Mouse (Mus musculus): ENCODE data around the gene Slc4a11. TPM values are rescaled to one million over a fixed set of nuclear protein-coding genes. Genes with fewer than 3 reads are reported as not detected.
A peak's percentile ranks its signal among the peaks of the same experiment; 100 is the strongest.
"Not testable (repeated sequence)": the region's sequence is repeated elsewhere in the genome, so short reads cannot be mapped to it uniquely, and the experiment has no call there.

Slc4a11 gene
- polyA plus RNA-seq, 1 experiment from 2014 or later, result 1.4 TPM

- WGBS, result 97% methylated on average over 2 of the region's 2 CpGs
- Histone ChIP-seq H3K9me3 (no peaks in the 10 kb centered on the region), H3K27me3 (no peaks in the 10 kb centered on the region), H3K9ac (replicated peaks) (no peak overlapping the region), H3K4me2 (no peak overlapping the region), H3K4me1 (replicated peaks) (no peaks in the 10 kb centered on the region), H3K27ac (no peak overlapping the region), H3K36me3 (peaks cover 73% of the 10 kb centered on the region), H3K4me3 (replicated peaks) (no peak overlapping the region)
- no peak for ATAC-seq (ENCODE audit: insufficient number of reproducible peaks, insufficient read depth, low FRiP score, low TSS enrichment, low read depth)
Measured at GRCm38 (mm10) chr2:130653303-130653702, 44.0 kb downstream of the Slc4a11 start.

DNA sequence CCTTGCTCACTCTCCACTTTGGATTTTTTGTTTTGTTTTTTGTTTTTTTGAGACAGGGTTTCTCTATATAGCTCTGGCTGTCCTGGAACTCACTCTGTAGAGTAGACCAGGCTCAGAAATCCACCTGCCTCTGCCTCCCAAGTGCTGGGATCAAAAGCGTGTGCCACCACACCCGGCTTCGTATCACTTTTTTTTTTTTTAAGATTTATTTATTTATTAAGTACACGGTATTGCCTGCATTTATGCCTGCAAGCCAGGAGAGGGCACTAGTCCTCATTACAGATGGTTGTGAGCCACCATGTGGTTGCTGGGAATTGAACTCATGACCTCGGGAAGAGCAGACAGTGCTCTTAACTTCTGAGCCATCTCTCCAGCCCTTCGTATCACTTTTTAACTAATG, 48.3 kb downstream of the Slc4a11 start:
- H3K4me1 ChIP-seq (replicated peaks); H3K27ac ChIP-seq; H3K9me3 ChIP-seq; H3K27me3 ChIP-seq; H3K9ac ChIP-seq (replicated peaks); ATAC-seq (ENCODE audit: insufficient number of reproducible peaks, insufficient read depth, low FRiP score, low TSS enrichment, low read depth); H3K4me2 ChIP-seq; H3K4me3 ChIP-seq (replicated peaks): not testable (repeated sequence)
- WGBS, result 77% methylated on average over 6 of the region's 6 CpGs
- peaks cover 30% of the 10 kb centered on the region for H3K36me3 ChIP-seq

GRCm38 (mm10) chr2:130645198-130645597, 52.1 kb downstream of the Slc4a11 start:
- Histone ChIP-seq H3K4me3 (replicated peaks) (no peak overlapping the region), H3K9ac (replicated peaks) (no peak overlapping the region), H3K4me2 (no peak overlapping the region), H3K36me3 (peaks cover 4% of the 10 kb centered on the region; the same call in 1 of the 2 replicates), H3K27ac (no peak overlapping the region), H3K27me3 (peaks cover 17% of the 10 kb centered on the region), H3K9me3 (no peaks in the 10 kb centered on the region), H3K4me1 (replicated peaks) (peaks cover 11% of the 10 kb centered on the region)
- no peak for ATAC-seq (ENCODE audit: insufficient number of reproducible peaks, insufficient read depth, low FRiP score, low TSS enrichment, low read depth)
- WGBS, result 86% methylated on average over 4 of the region's 4 CpGs

- Histone ChIP-seq H3K4me3 (replicated peaks) (peak within 1 kb of the TSS; percentile 69), H3K9me3 (no peaks in the 10 kb centered on the region), H3K36me3 (no peaks in the 10 kb centered on the region), H3K4me2 (peak within 1 kb of the TSS; percentile 96), H3K27me3 (peaks cover 38% of the 10 kb centered on the region), H3K27ac (no peak within 1 kb of the TSS), H3K4me1 (replicated peaks) (peaks cover 15% of the 10 kb centered on the region), H3K9ac (replicated peaks) (peak within 1 kb of the TSS; percentile 69)
- peak; percentile 95 for ATAC-seq (ENCODE audit: insufficient number of reproducible peaks, insufficient read depth, low FRiP score, low TSS enrichment, low read depth)
- 3% methylated on average over 40 of the region's 40 CpGs for WGBS
Measured at GRCm38 (mm10) chr2:130642684-130643369, 54.5 kb downstream of the Slc4a11 start, which contains the start of gene Lzts3. Gene Lzts3 (minus strand): TSS chr2:130642803.

DNA sequence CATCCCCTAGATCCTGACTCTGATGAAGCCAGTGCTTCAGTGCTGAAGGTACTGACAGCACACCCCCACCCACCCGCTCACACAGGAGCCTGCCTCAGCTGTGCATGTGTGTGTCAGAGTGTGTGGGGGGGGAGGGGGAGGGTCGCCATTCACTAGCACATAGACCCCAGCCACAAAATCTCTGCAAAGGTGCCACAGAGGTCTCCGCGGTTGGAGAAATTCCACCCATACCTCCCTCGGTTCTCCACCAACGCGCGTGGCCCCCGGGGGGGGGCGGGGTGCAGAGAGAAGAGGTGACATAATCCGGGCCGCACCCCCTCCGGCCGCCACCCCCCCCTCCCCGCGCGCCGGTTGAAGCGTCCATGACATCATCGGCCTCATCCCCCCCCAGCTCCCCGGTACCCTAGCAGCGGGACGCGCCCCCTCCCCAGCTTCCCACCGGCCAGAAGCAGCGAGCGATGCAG, 55.1 kb downstream of the Slc4a11 start:
- H3K36me3 ChIP-seq, result no peaks in the 10 kb centered on the region
- no peak overlapping the region for H3K27ac ChIP-seq
- H3K9ac ChIP-seq (replicated peaks), result peak overlapping the region; percentile 69
- H3K4me1 ChIP-seq (replicated peaks), result peaks cover 15% of the 10 kb centered on the region
- peak overlapping the region; percentile 69 for H3K4me3 ChIP-seq (replicated peaks)
- H3K4me2 ChIP-seq, result peak overlapping the region; percentile 96
- H3K9me3 ChIP-seq, result no peaks in the 10 kb centered on the region
- 0% methylated on average over 11 of the region's 27 CpGs for WGBS
- ATAC-seq (ENCODE audit: insufficient number of reproducible peaks, insufficient read depth, low FRiP score, low TSS enrichment, low read depth), result peak; percentile 48; the same call in 1 of the 2 replicates
- H3K27me3 ChIP-seq, result peaks cover 44% of the 10 kb centered on the region

DNA sequence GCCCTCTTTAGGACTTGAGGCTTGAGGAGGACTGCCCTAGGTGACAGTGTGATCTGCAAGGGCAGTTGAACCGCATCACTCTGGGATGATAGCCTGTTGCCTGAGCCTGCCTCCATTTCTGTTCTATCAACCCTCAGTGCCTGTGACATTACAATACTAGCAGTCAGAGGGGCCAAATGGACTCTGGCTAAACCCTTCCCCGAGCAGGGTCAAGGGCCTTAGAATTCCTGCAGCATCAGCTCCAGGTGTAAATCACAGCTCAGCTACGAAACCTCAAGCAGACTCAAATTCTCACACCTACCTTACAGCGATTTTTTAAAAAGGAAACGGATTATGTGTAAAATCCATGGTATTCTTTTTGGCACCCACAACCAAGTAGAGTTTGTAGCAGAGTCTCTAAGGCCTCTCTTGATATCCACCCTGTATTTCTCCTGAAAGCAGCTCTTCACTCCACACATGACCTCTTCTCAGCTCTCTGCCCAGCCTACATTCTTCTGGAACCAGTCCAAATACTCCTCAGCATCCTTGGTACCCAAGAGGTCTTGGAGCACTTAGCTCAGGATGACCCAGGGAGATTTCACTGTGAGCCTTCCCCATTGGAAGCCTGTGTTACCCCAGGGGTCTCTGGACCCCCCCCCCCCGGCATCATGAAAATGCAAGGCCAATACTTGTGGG, 55.8 kb downstream of the Slc4a11 start:
- no peak for ATAC-seq (ENCODE audit: insufficient number of reproducible peaks, insufficient read depth, low FRiP score, low TSS enrichment, low read depth)
- Histone ChIP-seq H3K4me3 (replicated peaks) (peak overlapping the region; percentile 69), H3K9me3 (no peaks in the 10 kb centered on the region), H3K27ac (no peak overlapping the region), H3K9ac (replicated peaks) (peak overlapping the region; percentile 69; the same call in 1 of the 2 replicates), H3K36me3 (no peaks in the 10 kb centered on the region), H3K4me1 (replicated peaks) (peaks cover 15% of the 10 kb centered on the region), H3K27me3 (peaks cover 51% of the 10 kb centered on the region), H3K4me2 (peak overlapping the region; percentile 96)
- 32% methylated on average over 6 of the region's 6 CpGs for WGBS

DNA sequence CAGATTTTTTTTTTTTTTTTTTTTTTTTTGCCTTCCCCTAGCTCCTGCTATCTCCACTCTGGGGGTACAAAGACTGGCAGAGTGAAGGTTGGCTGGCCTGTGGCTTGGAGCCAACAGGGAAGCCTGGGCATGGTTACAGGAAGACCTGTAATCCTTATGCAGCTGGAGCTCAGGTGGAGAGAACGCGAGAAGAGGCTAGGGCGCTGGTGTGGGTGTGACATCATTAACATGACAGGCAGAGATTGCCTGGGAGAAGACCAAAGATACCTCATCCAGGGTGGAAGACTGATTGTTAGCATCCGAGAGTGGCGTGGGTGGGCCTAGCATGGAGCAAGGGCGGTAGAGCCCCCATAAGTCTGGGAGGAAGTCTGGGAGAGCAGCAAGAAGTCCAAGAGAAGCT, 58.0 kb downstream of the Slc4a11 start:
- peaks cover 73% of the 10 kb centered on the region for H3K27me3 ChIP-seq
- no peaks in the 10 kb centered on the region for H3K9me3 ChIP-seq
- no peak overlapping the region for H3K27ac ChIP-seq
- peaks cover 36% of the 10 kb centered on the region for H3K4me1 ChIP-seq (replicated peaks)
- H3K4me2 ChIP-seq, result no peak overlapping the region
- 68% methylated on average over 6 of the region's 6 CpGs for WGBS
- H3K9ac ChIP-seq (replicated peaks), result no peak overlapping the region
- H3K4me3 ChIP-seq (replicated peaks), result no peak overlapping the region
- no peaks in the 10 kb centered on the region for H3K36me3 ChIP-seq
- no peak for ATAC-seq (ENCODE audit: insufficient number of reproducible peaks, insufficient read depth, low FRiP score, low TSS enrichment, low read depth)

- Histone ChIP-seq H3K4me2 (no peak overlapping the region), H3K36me3 (no peaks in the 10 kb centered on the region), H3K9me3 (no peaks in the 10 kb centered on the region), H3K27ac (no peak overlapping the region), H3K4me1 (replicated peaks) (peaks cover 40% of the 10 kb centered on the region), H3K4me3 (replicated peaks) (no peak overlapping the region), H3K9ac (replicated peaks) (no peak overlapping the region), H3K27me3 (peaks cover 83% of the 10 kb centered on the region)
- ATAC-seq (ENCODE audit: insufficient number of reproducible peaks, insufficient read depth, low FRiP score, low TSS enrichment, low read depth), result no peak
- 26% methylated on average over 16 of the region's 16 CpGs for WGBS
Measured at GRCm38 (mm10) chr2:130638101-130638611, 59.2 kb downstream of the Slc4a11 start.

DNA sequence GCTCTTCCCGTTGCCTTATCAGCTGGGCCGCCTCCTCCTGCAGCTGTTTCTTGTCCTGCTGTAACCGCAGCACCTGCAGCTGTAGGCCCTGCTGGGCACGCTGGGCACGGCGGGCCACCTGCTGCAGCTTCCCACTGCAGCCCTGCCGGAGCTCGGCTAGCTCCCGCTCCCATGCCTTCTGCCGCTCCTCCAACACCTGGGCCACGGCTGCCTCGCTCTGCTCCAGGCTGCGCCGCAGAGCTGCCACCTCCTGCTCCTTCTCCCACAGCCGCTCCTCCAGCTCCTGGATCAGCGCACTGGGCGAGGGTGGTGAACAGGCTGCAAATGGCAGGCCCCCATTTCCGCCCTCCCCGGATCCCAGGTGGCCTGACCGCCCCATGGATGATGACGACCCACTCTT, 61.5 kb downstream of the Slc4a11 start:
- no peak for ATAC-seq (ENCODE audit: insufficient number of reproducible peaks, insufficient read depth, low FRiP score, low TSS enrichment, low read depth)
- Histone ChIP-seq H3K27ac (no peak overlapping the region), H3K4me3 (replicated peaks) (peak overlapping the region; percentile 45)

GRCm38 (mm10) chr2:130634739-130635411, 62.4 kb downstream of the Slc4a11 start:
- Histone ChIP-seq H3K4me2 (peak overlapping the region; percentile 90), H3K4me3 (replicated peaks) (peak overlapping the region; percentile 45), H3K36me3 (no peaks in the 10 kb centered on the region), H3K9me3 (no peaks in the 10 kb centered on the region), H3K9ac (replicated peaks) (peak overlapping the region; percentile 52), H3K27me3 (peaks cover 69% of the 10 kb centered on the region), H3K27ac (no peak overlapping the region), H3K4me1 (replicated peaks) (peaks cover 30% of the 10 kb centered on the region)
- peak; percentile 27 for ATAC-seq (ENCODE audit: insufficient number of reproducible peaks, insufficient read depth, low FRiP score, low TSS enrichment, low read depth)
- WGBS, result under 1% methylated on average over 38 of the region's 38 CpGs

More for the DNA sequence above, 61.5 kb downstream of the Slc4a11 start:
- H3K9ac ChIP-seq (replicated peaks), result peak overlapping the region; percentile 52; the same call in 1 of the 2 replicates
- peaks cover 76% of the 10 kb centered on the region for H3K27me3 ChIP-seq
- no peaks in the 10 kb centered on the region for H3K36me3 ChIP-seq
- H3K4me1 ChIP-seq (replicated peaks), result peaks cover 30% of the 10 kb centered on the region
- WGBS, result 8% methylated on average over 21 of the region's 21 CpGs
- H3K4me2 ChIP-seq, result peak overlapping the region; percentile 90
- no peaks in the 10 kb centered on the region for H3K9me3 ChIP-seq
